ENCODE assay signal across 11 mouse cellular contexts in genomic region chr4:151520103-151520502, GRCm38 (mm10).
DNase-seq lines count a peak whose midpoint lies in the region; ATAC-seq lines count a peak whose summit lies in the region.
"Had no signal": no experiment of that assay in that cellular context is flagged by ENCODE, and none has a peak within 500 bp of the region (broad histone marks: within the 10 kb centered on the region; RNA-seq: fewer than 3 reads in every experiment).

No protein-coding gene starts in this region.

- no peaks in the 10 kb centered on the region for H3K36me3 ChIP-seq in midbrain, embryonic 10.5 days
- H3K36me3 ChIP-seq in midbrain, embryonic 15.5 days (replicated peaks): no peaks in the 10 kb centered on the region
- no peaks in the 10 kb centered on the region for H3K36me3 ChIP-seq in neural tube, embryonic 15.5 days
- H3K36me3 ChIP-seq: embryonic facial prominence, embryonic 12.5 days; stomach, embryonic 15.5 days had no signal

- WGBS in midbrain, embryonic 10.5 days: 26% methylated on average over 8 of the region's 8 CpGs
- 27% methylated on average over 8 of the region's 8 CpGs for WGBS in midbrain, embryonic 15.5 days
- WGBS in neural tube, embryonic 15.5 days: 30% methylated on average over 8 of the region's 8 CpGs

- 0 out of 2 replicates have a peak overlapping the region, but pooled peaks have one; percentile 10 for H3K27ac ChIP-seq in midbrain, embryonic 10.5 days (replicated peaks)
- H3K27ac ChIP-seq in midbrain, embryonic 15.5 days: no peak overlapping the region
- H3K27ac ChIP-seq in neural tube, embryonic 15.5 days (replicated peaks): 0 out of 2 replicates have a peak overlapping the region, but pooled peaks have one; percentile 37
- H3K27ac ChIP-seq: embryonic facial prominence, embryonic 12.5 days; layer of hippocampus, adult 2 months; stomach, embryonic 15.5 days had no signal

- H3K4me3 ChIP-seq in midbrain, embryonic 10.5 days: no peak overlapping the region
- no peak overlapping the region for H3K4me3 ChIP-seq in midbrain, embryonic 15.5 days
- H3K4me3 ChIP-seq in neural tube, embryonic 15.5 days (replicated peaks): no peak overlapping the region
- H3K4me3 ChIP-seq: embryonic facial prominence, embryonic 12.5 days; layer of hippocampus, adult 2 months; stomach, embryonic 15.5 days had no signal

- no peaks in the 10 kb centered on the region for H3K9me3 ChIP-seq in midbrain, embryonic 10.5 days (replicated peaks)
- no peaks in the 10 kb centered on the region for H3K9me3 ChIP-seq in midbrain, embryonic 15.5 days
- H3K9me3 ChIP-seq in neural tube, embryonic 15.5 days (replicated peaks): no peaks in the 10 kb centered on the region
- H3K9me3 ChIP-seq: embryonic facial prominence, embryonic 12.5 days; stomach, embryonic 15.5 days had no signal

- no peak for ATAC-seq in midbrain, embryonic 15.5 days (replicated peaks)
- no peak for ATAC-seq in neural tube, embryonic 15.5 days (ENCODE audit: low FRiP score)
- ATAC-seq in erythroid progenitor cell, adult 5-6 weeks (replicated peaks; ENCODE audit: low FRiP score, poor library complexity, severe bottlenecking): no peak

- H3K4me2 ChIP-seq in midbrain, embryonic 15.5 days: no peak overlapping the region
- H3K4me2 ChIP-seq in neural tube, embryonic 15.5 days: no peak overlapping the region
- H3K4me2 ChIP-seq: embryonic facial prominence, embryonic 12.5 days; stomach, embryonic 15.5 days had no signal

- H3K27me3 ChIP-seq in midbrain, embryonic 10.5 days (ENCODE audit: low read depth, poor library complexity, severe bottlenecking): no peaks in the 10 kb centered on the region
- H3K27me3 ChIP-seq in midbrain, embryonic 15.5 days (replicated peaks): no peaks in the 10 kb centered on the region
- H3K27me3 ChIP-seq in neural tube, embryonic 15.5 days (replicated peaks): no peaks in the 10 kb centered on the region
- H3K27me3 ChIP-seq: embryonic facial prominence, embryonic 12.5 days; stomach, embryonic 15.5 days had no signal

- peaks cover 27% of the 10 kb centered on the region for H3K4me1 ChIP-seq in midbrain, embryonic 10.5 days
- peaks cover 16% of the 10 kb centered on the region for H3K4me1 ChIP-seq in midbrain, embryonic 15.5 days
- peaks cover 32% of the 10 kb centered on the region for H3K4me1 ChIP-seq in neural tube, embryonic 15.5 days

- H3K9ac ChIP-seq in midbrain, embryonic 15.5 days: no peak overlapping the region
- H3K9ac ChIP-seq in neural tube, embryonic 15.5 days (replicated peaks): no peak overlapping the region
- H3K9ac ChIP-seq: embryonic facial prominence, embryonic 12.5 days; stomach, embryonic 15.5 days had no signal

- DNase-seq in adrenal gland, adult 8-10 months: peak; percentile 8
- DNase-seq in adrenal gland, adult 18-20 months (ENCODE audit: low spot score in 2 of 2): no peak
- no peak for DNase-seq in midbrain, embryonic 10.5 days (ENCODE audit: low spot score)
- peak; percentile 27 to 52 for DNase-seq in heart, adult 9 months (ENCODE audit: low spot score in 2 of 2)
- no peak for DNase-seq in right cerebral cortex, adult 2 months (ENCODE audit: low spot score in 2 of 2)

Comparison
In these comparisons a context has a peak if more than half of its experiments do, and no peak if none do; other contexts are left out.
1. DNase-seq: peak in adrenal gland, adult 8-10 months (single experiment) and heart, adult 9 months (2 of 2); none in adrenal gland, adult 18-20 months (0 of 2), midbrain, embryonic 10.5 days (single experiment) and right cerebral cortex, adult 2 months (0 of 2).